Mouse (Mus musculus): Measurements from ENCODE around the gene Lexm.
A peak's percentile ranks its signal among the peaks of the same experiment; 100 is the strongest.

The Lexm gene

GRCm38 (mm10) chr4:106624271-106624670, 7.2 kb upstream of the Lexm start:
- no peak for DNase-seq

- DNase-seq: no peak
Observed at GRCm38 (mm10) chr4:106622712-106623111, 5.7 kb upstream of the Lexm start.

- peak; percentile 77 for DNase-seq
Observed at GRCm38 (mm10) chr4:106622030-106622493, 5.0 kb upstream of the Lexm start, which contains the start of gene Ttc22. Ttc22 (plus strand) TSS chr4:106622432.

GRCm38 (mm10) chr4:106621428-106621827, 4.4 kb upstream of the Lexm start:
- no peak for DNase-seq

- no peak for DNase-seq
Observed at GRCm38 (mm10) chr4:106618898-106619297, 1.9 kb upstream of the Lexm start.

GRCm38 (mm10) chr4:106615637-106616036, 1.4 kb downstream of the Lexm start:
- DNase-seq: no peak

GRCm38 (mm10) chr4:106614881-106615280, 2.2 kb downstream of the Lexm start:
- DNase-seq: no peak

- peak; percentile 78 for DNase-seq
Observed at GRCm38 (mm10) chr4:106614180-106614797, 2.8 kb downstream of the Lexm start.

GRCm38 (mm10) chr4:106613560-106613959, 3.5 kb downstream of the Lexm start:
- DNase-seq: no peak

GRCm38 (mm10) chr4:106613105-106613504, 3.9 kb downstream of the Lexm start:
- no peak for DNase-seq

GRCm38 (mm10) chr4:106607905-106608304, 9.1 kb downstream of the Lexm start:
- DNase-seq: no peak

- DNase-seq: no peak
Observed at GRCm38 (mm10) chr4:106606639-106607554, 10.1 kb downstream of the Lexm start.

- no peak for DNase-seq
Observed at GRCm38 (mm10) chr4:106600770-106601169, 16.3 kb downstream of the Lexm start.

GRCm38 (mm10) chr4:106599415-106599814, 17.6 kb downstream of the Lexm start:
- no peak for DNase-seq

GRCm38 (mm10) chr4:106597741-106598140, 19.3 kb downstream of the Lexm start:
- no peak for DNase-seq

GRCm38 (mm10) chr4:106597055-106597454, 20.0 kb downstream of the Lexm start:
- no peak for DNase-seq

- DNase-seq: no peak
Observed at GRCm38 (mm10) chr4:106596200-106596599, 20.8 kb downstream of the Lexm start.

- no peak for DNase-seq
Observed at GRCm38 (mm10) chr4:106593636-106594035, 23.4 kb downstream of the Lexm start.

GRCm38 (mm10) chr4:106590871-106591270, 26.2 kb downstream of the Lexm start:
- no peak for DNase-seq

GRCm38 (mm10) chr4:106590142-106590541, 26.9 kb downstream of the Lexm start:
- peak; percentile 23 for DNase-seq

GRCm38 (mm10) chr4:106587075-106587474, 30.0 kb downstream of the Lexm start:
- DNase-seq: peak; percentile 72

- DNase-seq: no peak
Observed at GRCm38 (mm10) chr4:106584665-106585064, 32.4 kb downstream of the Lexm start.

GRCm38 (mm10) chr4:106582428-106583153, 34.5 kb downstream of the Lexm start:
- peak; percentile 70 for DNase-seq

Data from kidney, adult 18-20 months (tissue).